Mouse (Mus musculus) right cerebral cortex, postnatal 14 days (tissue): ENCODE results near the gene Gstp3.
"Not testable (repeated sequence)": the region's sequence is repeated elsewhere in the genome, so short reads cannot be mapped to it uniquely, and the experiment has no call there.

Experiments used
- DNase-seq: peaks from one replicate; pipeline ENCODE4 v3.0.0; 2022

The Gstp3 gene

DNA sequence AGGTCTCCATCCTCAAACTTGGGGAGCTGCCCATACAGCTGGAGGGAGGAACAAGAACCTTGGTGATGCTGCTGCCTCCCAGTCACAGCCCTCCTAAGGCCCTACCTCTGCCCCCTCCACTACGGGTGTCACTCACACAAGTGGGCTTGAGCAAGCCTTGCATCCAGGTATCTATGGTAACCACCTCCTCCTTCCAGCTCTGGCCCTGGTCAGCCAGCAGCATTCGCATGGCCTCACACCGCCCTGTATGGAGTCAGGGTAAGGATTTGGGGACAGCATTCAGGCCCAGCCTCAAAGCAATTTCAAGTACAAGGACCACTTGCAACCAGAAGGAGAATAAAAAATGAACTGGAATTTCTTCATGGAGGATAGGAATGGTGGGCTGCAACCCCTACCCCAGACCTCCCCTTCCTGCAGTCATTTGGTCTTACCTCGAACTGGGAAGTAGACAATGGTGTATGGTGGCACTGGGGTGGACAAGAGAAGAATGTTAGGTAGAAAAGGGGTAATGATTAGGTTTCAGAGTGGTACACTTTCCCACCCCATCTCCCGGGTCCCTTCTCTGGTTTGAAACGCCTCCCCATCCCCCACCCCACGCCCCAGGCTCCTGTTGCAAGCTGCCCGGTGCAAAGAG lies 22.1 kb downstream of the Gstp3 start:
- DNase-seq: not testable (repeated sequence)

DNA sequence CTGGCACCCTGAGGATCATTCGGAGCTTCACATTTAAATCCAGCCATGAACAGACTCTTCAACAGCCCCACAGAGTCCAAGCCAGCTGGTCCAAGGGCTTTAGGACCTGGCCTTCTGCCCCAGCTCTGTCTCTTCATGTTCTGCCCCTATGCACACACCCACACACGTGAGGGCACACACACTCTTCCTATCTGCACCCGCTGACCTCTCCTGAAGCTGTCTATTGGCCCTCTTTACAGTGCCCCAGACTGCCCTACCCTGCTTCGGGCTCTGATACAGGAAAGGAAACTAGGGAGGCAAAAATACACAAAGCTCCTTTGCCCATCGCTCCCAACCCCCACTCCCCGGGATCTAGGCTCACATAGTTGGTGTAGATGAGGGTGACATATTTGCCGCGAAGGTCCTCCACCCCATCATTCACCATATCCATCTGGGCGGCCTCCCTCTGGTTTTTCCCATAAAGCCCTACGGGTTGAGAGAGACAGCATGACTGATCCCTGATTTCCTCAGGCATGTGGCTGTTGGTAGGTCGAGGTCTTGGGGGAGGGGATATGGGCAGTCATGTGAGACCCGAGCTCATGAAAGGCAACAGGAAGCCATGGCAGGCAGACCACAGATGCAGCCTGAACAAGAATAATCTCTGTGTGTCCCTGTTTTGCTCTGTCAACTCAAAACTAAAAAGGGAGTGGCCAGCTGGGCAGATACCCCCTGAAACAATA lies 22.9 kb downstream of the Gstp3 start:
- no peak for DNase-seq

DNA sequence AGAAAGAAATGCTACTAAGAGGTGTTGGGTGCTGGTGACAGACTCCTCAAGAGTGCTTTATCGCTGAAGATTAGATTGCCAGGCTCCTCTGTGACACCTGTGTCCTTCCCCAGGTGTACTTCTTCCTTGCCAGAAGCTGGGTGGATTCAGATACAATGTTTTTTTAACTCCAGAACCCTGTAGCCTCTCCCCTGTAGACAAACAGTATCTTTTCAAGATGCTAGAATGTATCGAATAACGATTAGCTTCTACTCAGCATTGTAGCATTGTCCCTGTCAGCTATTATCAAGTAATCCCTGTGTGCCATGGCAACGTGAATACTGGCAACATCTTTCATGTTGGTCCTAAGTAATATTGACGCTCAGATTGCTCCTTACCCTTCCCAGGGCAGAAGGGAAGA lies 25.6 kb downstream of the Gstp3 start:
- no peak for DNase-seq

DNA sequence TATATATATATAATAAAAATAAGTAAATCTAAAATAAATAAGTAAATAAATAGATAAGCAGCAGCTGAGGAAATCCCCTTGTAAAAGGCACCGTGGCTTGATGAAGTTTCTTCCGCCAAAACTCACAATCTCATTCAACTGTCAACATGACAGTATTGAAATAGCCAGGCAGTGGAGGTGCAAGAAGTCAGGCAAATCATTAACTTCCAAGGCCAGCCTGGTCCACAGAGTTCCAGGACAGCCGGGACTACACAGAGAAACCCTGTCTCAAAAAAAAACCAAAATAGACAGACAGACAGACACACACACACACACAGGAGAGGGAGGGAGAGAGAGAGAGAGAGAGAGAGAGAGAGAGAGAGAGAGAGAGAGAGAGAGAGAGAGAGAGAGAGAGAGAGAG lies 26.1 kb downstream of the Gstp3 start:
- no peak for DNase-seq

DNA sequence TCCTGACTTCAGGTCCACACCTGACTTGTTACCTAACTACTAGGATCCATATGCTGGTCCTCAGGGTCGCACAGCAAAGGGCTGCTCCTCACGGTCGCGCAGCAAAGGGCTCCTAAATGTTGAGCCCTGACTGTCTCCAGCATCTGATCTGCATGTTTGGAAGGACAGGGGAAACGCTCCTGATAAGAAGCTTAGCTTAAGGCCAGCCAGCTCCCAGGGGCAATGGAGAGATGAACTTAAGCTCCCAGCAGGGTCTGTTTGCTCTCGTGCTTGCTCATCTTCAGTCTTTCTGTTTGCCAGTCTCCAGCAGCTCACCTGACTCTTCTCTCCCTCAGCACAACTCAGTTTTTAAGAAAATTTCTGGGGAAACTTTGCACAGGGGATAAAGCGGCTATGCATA lies 26.7 kb downstream of the Gstp3 start:
- no peak for DNase-seq

DNA sequence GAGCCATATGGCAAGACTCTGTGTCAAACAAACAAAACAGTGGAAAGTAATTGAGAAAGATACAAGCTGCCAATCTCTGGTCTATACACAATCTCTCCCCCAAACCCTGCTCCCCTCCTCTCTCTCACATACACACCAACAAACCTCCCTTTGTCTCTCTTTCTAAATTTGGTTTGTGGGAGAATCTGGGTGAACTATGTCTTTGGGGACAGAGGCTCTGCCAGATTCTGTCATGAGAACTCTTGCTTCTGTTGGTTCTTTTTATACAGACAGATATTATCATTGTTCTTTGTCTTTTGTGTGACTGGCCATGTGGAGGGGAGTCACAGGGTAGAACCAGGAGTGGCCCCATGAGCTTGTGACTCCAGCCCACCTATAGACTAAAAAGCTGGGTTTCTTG lies 31.8 kb downstream of the Gstp3 start:
- no peak for DNase-seq

DNA sequence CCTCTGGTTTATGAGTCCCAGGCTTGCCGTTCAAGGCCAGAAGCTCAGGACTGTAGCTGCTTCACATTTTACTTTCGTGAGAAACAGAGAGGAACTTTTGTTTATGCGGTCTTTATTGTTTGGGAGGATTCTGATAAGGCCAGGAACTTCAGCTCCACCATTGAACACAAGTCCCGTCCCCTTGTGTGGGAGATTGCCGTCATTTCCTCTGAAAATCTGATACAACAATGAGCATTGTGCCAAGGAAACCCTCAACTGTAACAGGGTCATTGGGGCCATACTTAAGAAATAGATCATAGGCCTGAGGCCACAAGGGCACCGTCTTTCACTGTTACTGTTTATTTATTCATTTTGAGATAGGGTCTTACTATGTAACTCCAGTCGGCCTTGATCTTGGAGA lies 36.2 kb downstream of the Gstp3 start:
- DNase-seq: no peak

DNA sequence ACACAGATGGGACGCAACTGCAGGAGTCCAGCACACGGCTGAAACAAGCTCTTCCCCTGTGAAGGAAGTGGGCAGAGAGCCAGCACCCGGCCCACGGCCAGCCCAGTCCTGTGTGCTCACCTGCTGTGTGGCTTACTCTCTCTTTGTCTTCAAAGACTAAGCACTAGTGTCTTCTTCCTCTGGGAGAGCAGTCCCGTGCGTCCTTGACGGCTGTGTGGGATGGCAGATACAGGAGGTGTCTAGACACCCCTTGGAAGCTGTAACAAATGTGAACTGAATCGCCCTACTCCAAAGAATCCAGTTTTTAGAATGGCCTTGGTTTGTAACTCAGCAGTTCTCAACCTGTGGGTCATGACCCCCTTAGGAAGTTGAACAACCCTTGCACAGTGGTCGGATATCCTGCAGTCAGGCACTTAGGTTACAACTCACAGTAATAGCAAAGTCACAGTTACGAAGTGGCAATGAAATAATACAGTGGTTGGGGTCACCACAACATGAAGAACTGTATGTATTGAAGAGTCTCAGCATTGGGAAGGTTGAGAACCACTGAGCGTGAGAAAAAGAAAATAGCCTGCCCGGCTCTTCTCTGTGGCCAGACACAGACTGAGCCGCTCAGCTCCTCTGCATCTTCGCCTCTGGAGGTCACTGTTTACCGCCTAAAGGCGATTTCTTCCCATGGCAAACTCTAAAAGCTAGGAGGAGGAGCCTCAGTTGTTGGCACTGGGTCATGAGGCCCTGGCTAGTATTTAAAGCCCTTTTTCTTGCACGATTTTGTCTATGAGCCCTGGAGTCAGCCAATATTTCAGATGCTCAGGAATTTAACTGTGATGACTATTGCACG lies 40.4 kb downstream of the Gstp3 start:
- DNase-seq: peak; percentile 63

DNA sequence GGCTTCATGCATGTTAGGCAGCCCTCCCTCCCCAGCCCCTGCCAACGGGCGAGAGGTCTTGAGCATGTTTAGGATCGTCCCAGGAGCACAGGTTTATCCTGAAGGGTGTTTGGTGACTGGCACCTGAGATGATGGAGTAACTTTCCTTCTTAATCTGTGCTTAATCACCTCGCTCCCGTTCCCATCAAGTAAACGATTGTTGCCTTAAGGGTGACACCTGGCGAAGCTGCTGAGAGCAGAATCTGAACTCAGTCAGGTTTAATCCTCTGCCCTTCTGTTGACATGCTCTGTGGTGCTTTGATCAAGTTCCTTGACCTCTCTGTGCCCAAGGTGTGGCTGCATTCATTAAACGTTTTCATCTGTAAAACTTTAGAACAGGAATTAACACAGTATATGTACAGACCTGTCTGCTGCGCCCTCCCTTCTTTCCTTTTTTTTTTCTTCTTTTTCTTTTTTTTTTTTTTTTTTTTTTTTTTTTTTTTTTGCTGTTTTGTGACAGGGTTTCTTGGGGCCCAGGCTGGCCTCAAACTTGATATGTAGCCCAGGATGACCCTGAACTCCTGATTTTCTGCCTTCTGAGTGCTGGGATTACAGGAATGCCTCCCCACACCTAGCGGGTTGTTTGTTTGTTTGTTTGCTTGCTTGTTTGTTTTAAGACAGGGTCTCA lies 41.3 kb downstream of the Gstp3 start:
- no peak for DNase-seq

DNA sequence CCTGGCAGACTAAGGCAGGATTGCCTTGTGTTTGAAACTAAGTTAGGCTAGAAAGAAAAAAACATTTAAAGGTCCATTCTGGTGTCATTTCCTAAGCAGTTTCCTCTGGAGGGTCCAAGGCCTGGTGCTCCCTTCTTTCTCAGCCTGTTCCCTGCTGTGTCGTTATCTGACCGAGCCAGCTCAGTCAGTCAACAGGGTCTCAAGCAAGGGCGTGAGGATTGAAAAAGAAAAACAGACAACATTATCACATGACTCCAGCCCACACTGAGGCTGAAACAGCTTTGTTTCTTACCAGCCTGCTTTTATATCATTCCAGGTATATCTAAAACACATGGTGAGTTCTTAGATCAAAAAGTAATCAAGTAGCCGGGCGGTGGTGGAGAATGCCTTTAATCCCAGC lies 43.7 kb downstream of the Gstp3 start:
- no peak for DNase-seq

DNA sequence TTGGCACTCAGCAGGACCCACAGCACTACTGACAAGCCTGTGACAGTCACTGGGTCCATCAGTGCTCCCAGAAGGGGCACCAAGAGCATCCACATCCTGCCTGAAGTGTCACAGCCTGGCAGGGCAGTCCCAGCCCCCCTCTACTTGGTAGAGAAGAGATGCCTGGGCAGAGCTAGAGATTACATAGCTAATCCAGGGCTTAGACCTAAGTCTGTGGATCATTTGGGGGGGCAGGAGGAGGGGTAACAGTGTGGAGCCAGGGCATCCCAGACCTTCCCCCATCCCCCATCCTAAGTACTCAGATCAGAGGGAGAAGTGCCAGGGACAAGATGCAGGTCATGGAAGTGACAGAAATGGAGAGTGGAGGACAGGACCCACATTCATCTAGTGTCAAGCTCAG lies 44.6 kb downstream of the Gstp3 start:
- DNase-seq: no peak

DNA sequence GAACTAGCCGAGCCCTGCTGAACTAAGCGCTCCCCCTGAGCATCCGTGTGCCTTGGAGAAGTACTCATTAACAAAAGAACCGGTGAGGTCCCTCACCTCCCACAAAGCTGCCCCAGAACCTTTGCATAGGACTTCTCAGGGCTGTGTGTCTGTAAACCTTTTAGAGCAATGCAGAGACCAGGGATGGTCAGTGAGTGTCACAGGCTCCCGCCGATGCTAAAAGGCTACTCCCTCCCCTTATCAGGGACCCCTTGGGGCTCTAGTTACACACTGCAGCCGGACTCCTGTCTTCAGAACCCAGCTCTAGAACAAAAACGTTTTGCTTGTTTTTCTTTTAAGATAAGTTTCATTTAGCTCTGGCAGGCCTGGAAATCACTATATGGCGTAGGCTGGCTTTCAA lies 46.3 kb downstream of the Gstp3 start:
- no peak for DNase-seq

DNA sequence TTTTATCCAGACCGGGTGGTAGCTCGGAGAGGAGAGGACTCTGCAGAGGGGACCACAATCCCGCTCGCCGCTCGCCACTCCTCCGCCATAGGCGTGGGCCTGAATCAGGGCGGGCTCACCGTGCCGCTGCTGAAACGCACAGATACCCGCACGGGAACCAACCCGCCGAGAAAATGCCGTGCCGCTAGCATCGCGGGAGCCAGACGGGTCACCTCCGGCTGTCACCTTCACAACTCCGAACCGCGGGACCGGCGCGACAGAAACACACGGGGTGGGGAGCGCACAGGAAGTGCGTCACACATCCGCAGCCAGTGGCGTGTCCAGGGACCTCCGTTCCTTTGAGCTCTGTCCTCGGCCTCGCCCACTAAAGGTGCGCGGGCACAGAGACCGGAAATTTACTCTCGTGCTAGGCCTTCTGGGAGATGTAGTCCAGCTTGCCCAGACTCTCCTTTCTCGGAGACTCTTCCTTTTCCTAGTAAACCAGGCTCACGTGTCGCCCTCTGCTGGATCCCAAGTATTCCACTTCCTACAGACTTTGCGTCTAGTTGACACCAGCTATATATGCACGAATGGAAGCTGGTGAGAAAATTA lies 46.8 kb downstream of the Gstp3 start, which contains the start of gene Ndufv1:
Ndufv1 (minus strand) TSS at position 375 of the 591 bp plus-strand sequence.
- peak; percentile 96 for DNase-seq

DNA sequence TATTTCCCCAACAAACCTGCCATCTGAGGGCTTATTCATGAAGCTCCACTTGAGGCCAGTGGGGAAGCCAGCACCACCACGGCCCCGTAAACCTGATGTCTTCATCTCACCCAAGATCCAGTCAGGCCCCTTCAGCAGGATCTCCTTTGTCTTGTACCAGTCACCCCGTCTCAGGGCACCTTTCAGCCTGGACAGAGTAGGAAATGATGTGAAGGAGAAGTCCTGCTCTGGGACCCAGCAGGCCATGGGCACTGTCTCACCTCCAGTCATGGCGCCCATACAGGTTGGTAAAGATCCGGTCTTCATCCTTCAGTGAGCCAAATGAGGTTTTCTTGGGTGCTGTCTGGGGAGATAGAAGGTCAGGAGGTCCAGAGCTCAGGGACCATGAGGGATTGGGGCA lies 48.3 kb downstream of the Gstp3 start:
- DNase-seq: no peak
